ENCODE assay signal across 41 mouse cellular contexts in genomic region chr6:41054379-41054778, GRCm38 (mm10). TPM values are rescaled to one million over a fixed set of nuclear protein-coding genes. Genes with fewer than 3 reads are reported as not detected.
"Had no signal": no experiment of that assay in that cellular context is flagged by ENCODE, and none has a peak within 500 bp of the region (broad histone marks: within the 10 kb centered on the region; RNA-seq: fewer than 3 reads in every experiment).

No protein-coding gene starts in this region.

- H3K4me3 ChIP-seq: gastrocnemius, adult 2 months; heart, adult 2 months; heart, embryonic 13.5 days; heart, embryonic 15.5 days; hindbrain, embryonic 13.5 days; hindbrain, embryonic 15.5 days; kidney, embryonic 15.5 days; limb, embryonic 10.5 days; limb, embryonic 12.5 days; liver, embryonic 13.5 days had no signal

- DNase-seq: gastrocnemius, adult 2 months; gastrocnemius, postnatal 10 days; gastrocnemius, postnatal 25 days; heart, adult 11 months; heart, adult 2 months; heart, postnatal 14 days; heart, postnatal 36 days; kidney, adult 11 months; kidney, adult 2 months; kidney, adult 9 months; kidney, postnatal 14 days; kidney, postnatal 36 days; layer of hippocampus, adult 9-11 months; layer of hippocampus, postnatal 36 days; liver; liver, embryonic 13.5 days had no signal

- ATAC-seq: hindbrain, postnatal 0 days; intestine, embryonic 16.5 days had no signal

- H3K4me1 ChIP-seq: hindbrain, embryonic 13.5 days; hindbrain, embryonic 15.5 days; kidney, embryonic 15.5 days; limb, embryonic 10.5 days; limb, embryonic 12.5 days; liver, embryonic 13.5 days had no signal

- H3K27ac ChIP-seq: gastrocnemius, adult 2 months; heart, adult 2 months; heart, embryonic 13.5 days; heart, embryonic 15.5 days; hindbrain, embryonic 13.5 days; hindbrain, embryonic 15.5 days; hindbrain, postnatal 0 days; kidney, embryonic 15.5 days; kidney, postnatal 0 days; limb, embryonic 10.5 days; limb, embryonic 12.5 days; liver, embryonic 13.5 days had no signal

- H3K9me3 ChIP-seq: heart, embryonic 13.5 days; heart, embryonic 15.5 days; hindbrain, embryonic 13.5 days; hindbrain, embryonic 15.5 days; kidney, embryonic 15.5 days; limb, embryonic 10.5 days; limb, embryonic 12.5 days; liver, embryonic 13.5 days had no signal

- H3K27me3 ChIP-seq: heart, embryonic 13.5 days; heart, embryonic 15.5 days; hindbrain, embryonic 13.5 days; hindbrain, embryonic 15.5 days; kidney, embryonic 15.5 days; limb, embryonic 12.5 days; liver, embryonic 13.5 days had no signal

- H3K36me3 ChIP-seq: heart, embryonic 13.5 days; heart, embryonic 15.5 days; hindbrain, embryonic 13.5 days; hindbrain, embryonic 15.5 days; kidney, embryonic 15.5 days; limb, embryonic 10.5 days; limb, embryonic 12.5 days; liver, embryonic 13.5 days had no signal

- H3K4me2 ChIP-seq: heart, embryonic 11.5 days; heart, embryonic 13.5 days; heart, embryonic 15.5 days; hindbrain, embryonic 13.5 days; hindbrain, embryonic 15.5 days; kidney, embryonic 15.5 days; limb, embryonic 12.5 days; liver, embryonic 11.5 days; liver, embryonic 13.5 days had no signal

- H3K9ac ChIP-seq: heart, embryonic 13.5 days; heart, embryonic 15.5 days; hindbrain, embryonic 13.5 days; hindbrain, embryonic 15.5 days; kidney, embryonic 15.5 days; limb, embryonic 12.5 days; liver, embryonic 13.5 days had no signal

RNA-seq across cellular contexts. Expression of gene 2210010C04Rik, which starts 19.1 kb away (rescaled TPM):
- total RNA-seq: gastrocnemius, adult 2 months; gastrocnemius, postnatal 10 days; gastrocnemius, postnatal 25 days; gastrocnemius, postnatal 4 days; heart, adult 2 months; heart, postnatal 14 days; heart, postnatal 36 days; hematopoietic stem cell, adult 5-6 weeks; hindbrain, postnatal 0 days; layer of hippocampus, adult 18-20 months; layer of hippocampus, adult 8-10 months; layer of hippocampus, postnatal 14 days; layer of hippocampus, postnatal 36 days; left cerebral cortex, adult 18-20 months; left cerebral cortex, adult 8-10 months; left cerebral cortex, postnatal 10 days; left cerebral cortex, postnatal 25 days had no signal
- polyA plus RNA-seq: heart, embryonic 11.5 days; heart, embryonic 13.5 days; heart, embryonic 15.5 days; heart, postnatal 0 days; hindbrain, embryonic 11.5 days; hindbrain, embryonic 13.5 days; hindbrain, embryonic 15.5 days; hindbrain, postnatal 0 days; kidney, embryonic 15.5 days; kidney, postnatal 0 days; limb, embryonic 10.5 days; limb, embryonic 12.5 days; liver, embryonic 11.5 days; liver, embryonic 13.5 days had no signal

RNA-seq across cellular contexts. Expression of gene Gm2663, which starts 55.1 kb away (rescaled TPM):
- total RNA-seq: gastrocnemius, adult 2 months; gastrocnemius, postnatal 10 days; gastrocnemius, postnatal 25 days; gastrocnemius, postnatal 4 days; heart, adult 2 months; heart, postnatal 14 days; heart, postnatal 36 days; hematopoietic stem cell, adult 5-6 weeks; hindbrain, postnatal 0 days; layer of hippocampus, adult 18-20 months; layer of hippocampus, adult 8-10 months; layer of hippocampus, postnatal 14 days; layer of hippocampus, postnatal 36 days; left cerebral cortex, adult 18-20 months; left cerebral cortex, adult 8-10 months; left cerebral cortex, postnatal 10 days; left cerebral cortex, postnatal 25 days had no signal
- polyA plus RNA-seq: heart, adult 2 months; heart, postnatal 0 days; hindbrain, embryonic 11.5 days; hindbrain, embryonic 13.5 days; hindbrain, embryonic 15.5 days; hindbrain, postnatal 0 days; kidney, adult 2 months; kidney, embryonic 15.5 days; large intestine, adult 2 months; limb, embryonic 10.5 days; limb, embryonic 12.5 days; limb, embryonic 14.5 days; liver, embryonic 11.5 days; liver, embryonic 13.5 days had no signal
